Mouse (Mus musculus) cortical plate, adult 2 months (tissue): ENCODE data around the gene Vsig2.

Experiments used
- CTCF ChIP-seq: fragments of 200-500 bp; IDR thresholded peaks from 2 replicates; pipeline ENCODE4 v1.5.1; 2011; ENCODE audit warnings: mild to moderate bottlenecking, control low read depth, low read length; ENCODE audit not compliant: insufficient read depth; ENCODE audit errors: extremely low read depth
- POLR2A ChIP-seq: fragments of 200-500 bp; IDR thresholded peaks from 2 replicates; pipeline ENCODE4 v1.6.1; 2011; ENCODE audit warnings: mild to moderate bottlenecking, low read length, control low read depth; ENCODE audit not compliant: insufficient read depth; ENCODE audit errors: extremely low read depth

- TF ChIP-seq CTCF (no peak), POLR2A (no peak)
Measured at GRCm38 (mm10) chr9:37500201-37500600, 38.9 kb upstream of the Vsig2 start.
